ENCODE assay signal across 13 mouse cellular contexts in genomic region chr6:87789791-87790190, GRCm38 (mm10). TPM values are rescaled to one million over a fixed set of nuclear protein-coding genes. Genes with fewer than 3 reads are reported as not detected.
DNase-seq lines count a peak whose midpoint lies in the region; ATAC-seq lines count a peak whose summit lies in the region.
"Had no signal": no experiment of that assay in that cellular context is flagged by ENCODE, and none has a peak within 500 bp of the region (broad histone marks: within the 10 kb centered on the region; RNA-seq: fewer than 3 reads in every experiment).

No protein-coding gene starts in this region.

- no peaks in the 10 kb centered on the region for H3K9me3 ChIP-seq in lung, embryonic 16.5 days (ENCODE audit: control insufficient read depth, low read length)
- H3K9me3 ChIP-seq: limb, embryonic 15.5 days had no signal

- peak overlapping the region; percentile 72 for H3K27ac ChIP-seq in lung, embryonic 16.5 days (ENCODE audit: low read length)
- H3K27ac ChIP-seq: limb, embryonic 15.5 days had no signal

- 93% methylated on average over 6 of the region's 6 CpGs for WGBS in lung, embryonic 16.5 days

- peaks cover 9% of the 10 kb centered on the region for H3K36me3 ChIP-seq in lung, embryonic 16.5 days (ENCODE audit: control insufficient read depth, insufficient read depth, low read length)

- no peak for ATAC-seq in lung, embryonic 16.5 days (ENCODE audit: low read depth)
- ATAC-seq in granulocyte monocyte progenitor cell, adult 5-6 weeks (replicated peaks; ENCODE audit: poor library complexity, severe bottlenecking): peak; percentile 38
- ATAC-seq in megakaryocyte, adult 5-6 weeks (ENCODE audit: poor library complexity, severe bottlenecking): peak; percentile 43

- H3K4me3 ChIP-seq in lung, embryonic 16.5 days (ENCODE audit: low read length): no peak overlapping the region
- H3K4me3 ChIP-seq: limb, embryonic 15.5 days had no signal

- H3K4me2 ChIP-seq in lung, embryonic 16.5 days (ENCODE audit: low read depth, low read length): no peak overlapping the region
- H3K4me2 ChIP-seq: limb, embryonic 15.5 days had no signal

- no peaks in the 10 kb centered on the region for H3K27me3 ChIP-seq in lung, embryonic 16.5 days (ENCODE audit: control insufficient read depth, insufficient read depth, low read depth, low read length)
- H3K27me3 ChIP-seq: limb, embryonic 15.5 days had no signal

- peak overlapping the region; percentile 36; the same call in 1 of the 2 replicates for H3K9ac ChIP-seq in lung, embryonic 16.5 days (ENCODE audit: low read length)
- H3K9ac ChIP-seq: limb, embryonic 15.5 days had no signal

- peaks cover 12% of the 10 kb centered on the region for H3K4me1 ChIP-seq in lung, embryonic 16.5 days (replicated peaks; ENCODE audit: control insufficient read depth, insufficient read depth, low read length)
- H3K4me1 ChIP-seq: limb, embryonic 15.5 days had no signal

- peak; percentile 78 for DNase-seq in heart, adult 11 months
- no peak for DNase-seq in heart, postnatal 14 days
- DNase-seq in lung, postnatal 36 days: no peak
- DNase-seq in embryo, embryonic 10.5 days (ENCODE audit: low spot score): no peak
- no peak for DNase-seq in cerebellum, adult 11 months
- DNase-seq: adrenal gland, adult 8-10 months; cerebellum, adult 11-12 months had no signal

- intact Hi-C loops in heart, postnatal 14 days (cut with DNase I): no loop called here

RNA-seq across cellular contexts. Expression of gene Gp9, which starts 11.9 kb away (rescaled TPM):
- 1 to 10 TPM in 1 of 2 experiments, under 1 TPM in 1; 0.33 to 1.0 TPM for total RNA-seq in heart, postnatal 14 days (2021)
- 3.4 and 7.1 TPM in 2 replicates for polyA plus RNA-seq in lung, embryonic 16.5 days (2015; fragmentation: Nextera tagmentation; extraction: Ambion mirVana)
- 0.88 TPM in 1 of 2 replicates, not detected in the other for total RNA-seq in granulocyte monocyte progenitor cell, adult 5-6 weeks (2014; fragmentation: Nextera tagmentation)
- total RNA-seq in granulocyte monocyte progenitor cell, adult 5-6 weeks (2017): 0.30 TPM in 1 of 2 replicates, not detected in the other
- total RNA-seq in megakaryocyte, adult 5-6 weeks (2015): 0.16 and 1.2 TPM in 2 replicates
- 0.59 TPM in 1 of 2 replicates, not detected in the other for total RNA-seq in megakaryocyte, adult 5-6 weeks (2017)
- total RNA-seq: gastrocnemius, adult 8-10 months had no signal
- polyA plus RNA-seq: C2C12 had no signal

RNA-seq across cellular contexts. Expression of gene Rab43, which starts 22.2 kb away (rescaled TPM):
- 10 to 100 TPM; 16.7 to 17.4 TPM for total RNA-seq in heart, postnatal 14 days (2021)
- 10.9 and 13.1 TPM in 2 replicates for polyA plus RNA-seq in lung, embryonic 16.5 days (2015; fragmentation: Nextera tagmentation; extraction: Ambion mirVana)
- total RNA-seq in granulocyte monocyte progenitor cell, adult 5-6 weeks (2014; fragmentation: Nextera tagmentation): 18.8 and 36.7 TPM in 2 replicates
- total RNA-seq in granulocyte monocyte progenitor cell, adult 5-6 weeks (2017): 4.2 and 6.4 TPM in 2 replicates
- 36.4 and 40.7 TPM in 2 replicates for total RNA-seq in megakaryocyte, adult 5-6 weeks (2015)
- total RNA-seq in megakaryocyte, adult 5-6 weeks (2017): 12.7 and 13.3 TPM in 2 replicates

RNA-seq across cellular contexts. Expression of gene Gm45140, which starts 45.8 kb away (rescaled TPM):
- 1 to 10 TPM in 1 of 2 experiments, under 1 TPM in 1; 0.55 to 1.5 TPM for total RNA-seq in heart, postnatal 14 days (2021)
- 1.5 and 3.5 TPM in 2 replicates for polyA plus RNA-seq in lung, embryonic 16.5 days (2015; fragmentation: Nextera tagmentation; extraction: Ambion mirVana)
- total RNA-seq in granulocyte monocyte progenitor cell, adult 5-6 weeks (2014; fragmentation: Nextera tagmentation): 2.2 and 5.6 TPM in 2 replicates
- 11.6 and 14.3 TPM in 2 replicates for total RNA-seq in granulocyte monocyte progenitor cell, adult 5-6 weeks (2017)
- 2.5 and 6.0 TPM in 2 replicates for total RNA-seq in megakaryocyte, adult 5-6 weeks (2015)
- total RNA-seq in megakaryocyte, adult 5-6 weeks (2017): 25.6 and 28.7 TPM in 2 replicates

RNA-seq across cellular contexts. Expression of gene Isy1, which starts 48.8 kb away (rescaled TPM):
- total RNA-seq in heart, postnatal 14 days (2021): 10 to 100 TPM; 17.8 TPM
- 33.8 and 47.6 TPM in 2 replicates for polyA plus RNA-seq in lung, embryonic 16.5 days (2015; fragmentation: Nextera tagmentation; extraction: Ambion mirVana)
- total RNA-seq in granulocyte monocyte progenitor cell, adult 5-6 weeks (2014; fragmentation: Nextera tagmentation): 58.9 and 61.0 TPM in 2 replicates
- total RNA-seq in granulocyte monocyte progenitor cell, adult 5-6 weeks (2017): 108 and 127 TPM in 2 replicates
- total RNA-seq in megakaryocyte, adult 5-6 weeks (2015): 10.2 and 16.7 TPM in 2 replicates
- total RNA-seq in megakaryocyte, adult 5-6 weeks (2017): 94.0 and 120 TPM in 2 replicates

RNA-seq across cellular contexts. Expression of gene Efcc1, which starts 59.1 kb away (rescaled TPM):
- total RNA-seq in heart, postnatal 14 days (2021): 1 to 10 TPM; 3.1 to 3.2 TPM
- 4.5 and 5.3 TPM in 2 replicates for polyA plus RNA-seq in lung, embryonic 16.5 days (2015; fragmentation: Nextera tagmentation; extraction: Ambion mirVana)
- 0.11 and 1.3 TPM in 2 replicates for total RNA-seq in granulocyte monocyte progenitor cell, adult 5-6 weeks (2014; fragmentation: Nextera tagmentation)
- 1.5 and 4.8 TPM in 2 replicates for total RNA-seq in granulocyte monocyte progenitor cell, adult 5-6 weeks (2017)
- total RNA-seq in megakaryocyte, adult 5-6 weeks (2015): 0.39 TPM in 1 of 2 replicates, not detected in the other
- total RNA-seq in megakaryocyte, adult 5-6 weeks (2017): not detected in 2 replicates
